ENCODE assay signal across 23 mouse cellular contexts in the genomic region with DNA sequence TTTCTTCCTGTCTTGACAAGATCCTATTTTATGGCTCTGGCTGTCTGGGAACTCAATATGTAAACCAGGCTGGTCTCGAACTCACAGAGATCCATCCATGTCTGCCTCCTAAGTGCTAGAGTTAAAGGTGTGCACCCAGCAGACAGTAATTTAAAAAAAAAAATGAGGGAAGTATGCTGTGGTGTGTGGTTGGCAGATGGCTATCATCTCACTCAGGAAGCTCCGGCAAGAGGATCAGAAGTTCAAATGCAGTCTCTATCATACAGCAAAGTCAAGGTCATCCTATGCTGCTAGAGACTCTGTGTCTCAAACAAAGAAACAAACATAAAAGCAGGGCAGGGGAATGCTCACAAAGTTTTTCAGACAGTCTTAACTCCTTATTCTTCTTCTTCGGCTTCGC. TPM values are rescaled to one million over a fixed set of nuclear protein-coding genes. Genes with fewer than 3 reads are reported as not detected.
DNase-seq lines count a peak whose midpoint lies in the region; ATAC-seq lines count a peak whose summit lies in the region.
"Had no signal": no experiment of that assay in that cellular context is flagged by ENCODE, and none has a peak within 500 bp of the region (broad histone marks: within the 10 kb centered on the region; RNA-seq: fewer than 3 reads in every experiment).

No protein-coding gene starts in this region.

- H3K27ac ChIP-seq in liver, embryonic 13.5 days, result peak overlapping the region; percentile 69
- H3K27ac ChIP-seq in heart, embryonic 11.5 days (ENCODE audit: low read depth, low read length), result no peak overlapping the region
- H3K27ac ChIP-seq in kidney, embryonic 16.5 days (ENCODE audit: low read length), result no peak overlapping the region
- H3K27ac ChIP-seq: embryonic facial prominence, embryonic 10.5 days; forebrain, embryonic 13.5 days; heart, embryonic 10.5 days; heart, embryonic 15.5 days; hindbrain, embryonic 10.5 days; hindbrain, embryonic 14.5 days had no signal

- ATAC-seq in liver, embryonic 13.5 days (ENCODE audit: low read depth), result no peak
- ATAC-seq in common myeloid progenitor, adult 5-6 weeks (replicated peaks; ENCODE audit: low read depth, poor library complexity, severe bottlenecking), result peak; percentile 15; the same call in 1 of the 2 replicates
- ATAC-seq in heart, embryonic 11.5 days (replicated peaks; ENCODE audit: insufficient number of reproducible peaks, low FRiP score, low TSS enrichment), result no peak
- no peak for ATAC-seq in kidney, embryonic 16.5 days (ENCODE audit: low FRiP score, low TSS enrichment)
- ATAC-seq: activated CD4-positive, CD25-positive, alpha-beta regulatory T cell, adult 4 months; CD4-positive, CD25-positive, alpha-beta regulatory T cell, adult 4 months; forebrain, embryonic 13.5 days had no signal

- H3K9me3 ChIP-seq in liver, embryonic 13.5 days (replicated peaks), result no peaks in the 10 kb centered on the region
- no peaks in the 10 kb centered on the region for H3K9me3 ChIP-seq in heart, embryonic 11.5 days (replicated peaks; ENCODE audit: control insufficient read depth, low read length)
- H3K9me3 ChIP-seq in kidney, embryonic 16.5 days (ENCODE audit: low read length), result no peaks in the 10 kb centered on the region
- H3K9me3 ChIP-seq: embryonic facial prominence, embryonic 10.5 days; forebrain, embryonic 13.5 days; heart, embryonic 10.5 days; heart, embryonic 15.5 days; hindbrain, embryonic 10.5 days had no signal

- 44% methylated on average over 4 of the region's 4 CpGs for WGBS in liver, embryonic 13.5 days (ENCODE audit: insufficient replicate concordance)
- 80% methylated on average over 4 of the region's 4 CpGs for WGBS in heart, embryonic 11.5 days (ENCODE audit: insufficient replicate concordance)
- WGBS in kidney, embryonic 16.5 days, result 76% methylated on average over 4 of the region's 4 CpGs

- peak overlapping the region; percentile 43; the same call in 1 of the 2 replicates for H3K9ac ChIP-seq in liver, embryonic 13.5 days
- H3K9ac ChIP-seq in heart, embryonic 11.5 days (ENCODE audit: low read depth, low read length), result no peak overlapping the region
- H3K9ac ChIP-seq in kidney, embryonic 16.5 days (replicated peaks; ENCODE audit: low read length), result no peak overlapping the region
- H3K9ac ChIP-seq: forebrain, embryonic 13.5 days; heart, embryonic 15.5 days; hindbrain, embryonic 14.5 days had no signal

- H3K27me3 ChIP-seq in liver, embryonic 13.5 days, result no peaks in the 10 kb centered on the region
- H3K27me3 ChIP-seq in heart, embryonic 11.5 days (ENCODE audit: control insufficient read depth, insufficient read depth, low read length), result no peaks in the 10 kb centered on the region
- no peaks in the 10 kb centered on the region for H3K27me3 ChIP-seq in kidney, embryonic 16.5 days (ENCODE audit: insufficient read depth, low read length)
- H3K27me3 ChIP-seq: forebrain, embryonic 13.5 days; heart, embryonic 15.5 days had no signal

- DNase-seq in liver, embryonic 13.5 days, result no peak
- DNase-seq in liver, result no peak
- DNase-seq in CD4-positive helper T cell, adult 2 months (ENCODE audit: low read depth, low spot score), result peak; percentile 60
- DNase-seq: adrenal gland, postnatal 14 days; cerebellum, adult 11-12 months; cerebellum, adult 9-10 months; cerebellum, postnatal 36 days; gastrocnemius, postnatal 10 days; heart, adult 18-20 months had no signal

- H3K4me3 ChIP-seq in liver, embryonic 13.5 days (replicated peaks), result no peak overlapping the region
- no peak overlapping the region for H3K4me3 ChIP-seq in heart, embryonic 11.5 days (ENCODE audit: low read depth, low read length)
- H3K4me3 ChIP-seq in kidney, embryonic 16.5 days (ENCODE audit: low read length), result no peak overlapping the region
- H3K4me3 ChIP-seq: embryonic facial prominence, embryonic 10.5 days; forebrain, embryonic 13.5 days; heart, embryonic 10.5 days; heart, embryonic 15.5 days; hindbrain, embryonic 10.5 days had no signal

- H3K4me1 ChIP-seq in liver, embryonic 13.5 days (replicated peaks), result peaks cover 64% of the 10 kb centered on the region
- peaks cover under 1% of the 10 kb centered on the region for H3K4me1 ChIP-seq in heart, embryonic 11.5 days (ENCODE audit: control insufficient read depth, insufficient read depth, low read length)
- peaks cover 6% of the 10 kb centered on the region for H3K4me1 ChIP-seq in kidney, embryonic 16.5 days (ENCODE audit: insufficient read depth, low read length)

- no peaks in the 10 kb centered on the region for H3K36me3 ChIP-seq in liver, embryonic 13.5 days
- H3K36me3 ChIP-seq in heart, embryonic 11.5 days (ENCODE audit: control insufficient read depth, insufficient read depth, low read length), result no peaks in the 10 kb centered on the region
- no peaks in the 10 kb centered on the region for H3K36me3 ChIP-seq in kidney, embryonic 16.5 days (ENCODE audit: insufficient read depth, low read length)
- H3K36me3 ChIP-seq: embryonic facial prominence, embryonic 10.5 days; G1E; heart, embryonic 10.5 days; heart, embryonic 15.5 days; hindbrain, embryonic 10.5 days had no signal

- no peak overlapping the region for H3K4me2 ChIP-seq in liver, embryonic 13.5 days
- H3K4me2 ChIP-seq in heart, embryonic 11.5 days, result no peak overlapping the region
- no peak overlapping the region for H3K4me2 ChIP-seq in kidney, embryonic 16.5 days (replicated peaks; ENCODE audit: low read depth, low read length)
- H3K4me2 ChIP-seq: forebrain, embryonic 13.5 days; heart, embryonic 15.5 days; hindbrain, embryonic 14.5 days had no signal

RNA-seq across cellular contexts. Expression of a gene that starts 3.6 kb away (rescaled TPM):
- 213 and 240 TPM in 2 replicates for polyA plus RNA-seq in liver, embryonic 13.5 days (2015; fragmentation: Nextera tagmentation; extraction: Ambion mirVana)
- 53.8 and 55.5 TPM in 2 replicates for total RNA-seq in common myeloid progenitor, adult 5-6 weeks (2017)
- 217 and 221 TPM in 2 replicates for polyA plus RNA-seq in heart, embryonic 11.5 days (2014; fragmentation: Nextera tagmentation; extraction: Ambion mirVana)
- 324 and 333 TPM in 2 replicates for polyA plus RNA-seq in kidney, embryonic 16.5 days (2015; fragmentation: Nextera tagmentation; extraction: Ambion mirVana)

RNA-seq across cellular contexts. Expression of a gene that starts 10.7 kb away (rescaled TPM):
- polyA plus RNA-seq in liver, embryonic 13.5 days (2015; fragmentation: Nextera tagmentation; extraction: Ambion mirVana), result 171 and 185 TPM in 2 replicates
- 121 and 135 TPM in 2 replicates for total RNA-seq in common myeloid progenitor, adult 5-6 weeks (2017)
- 21.9 and 24.2 TPM in 2 replicates for polyA plus RNA-seq in heart, embryonic 11.5 days (2014; fragmentation: Nextera tagmentation; extraction: Ambion mirVana)
- polyA plus RNA-seq in kidney, embryonic 16.5 days (2015; fragmentation: Nextera tagmentation; extraction: Ambion mirVana), result 3.8 and 4.2 TPM in 2 replicates

RNA-seq across cellular contexts. Expression of a gene that starts 28.7 kb away (rescaled TPM):
- 436 and 495 TPM in 2 replicates for polyA plus RNA-seq in liver, embryonic 13.5 days (2015; fragmentation: Nextera tagmentation; extraction: Ambion mirVana)
- total RNA-seq in common myeloid progenitor, adult 5-6 weeks (2017), result 1,831 and 1,833 TPM in 2 replicates
- 572 and 590 TPM in 2 replicates for polyA plus RNA-seq in heart, embryonic 11.5 days (2014; fragmentation: Nextera tagmentation; extraction: Ambion mirVana)
- polyA plus RNA-seq in kidney, embryonic 16.5 days (2015; fragmentation: Nextera tagmentation; extraction: Ambion mirVana), result 831 and 924 TPM in 2 replicates

RNA-seq across cellular contexts. Expression of a gene that starts 29.3 kb away (rescaled TPM):
- polyA plus RNA-seq in liver, embryonic 13.5 days (2015; fragmentation: Nextera tagmentation; extraction: Ambion mirVana), result 61.1 and 76.6 TPM in 2 replicates
- total RNA-seq in common myeloid progenitor, adult 5-6 weeks (2017), result 248 and 261 TPM in 2 replicates
- 139 and 146 TPM in 2 replicates for polyA plus RNA-seq in heart, embryonic 11.5 days (2014; fragmentation: Nextera tagmentation; extraction: Ambion mirVana)
- polyA plus RNA-seq in kidney, embryonic 16.5 days (2015; fragmentation: Nextera tagmentation; extraction: Ambion mirVana), result 109 and 120 TPM in 2 replicates

RNA-seq across cellular contexts. Expression of a gene that starts 41.5 kb away (rescaled TPM):
- 0.28 and 0.29 TPM in 2 replicates for polyA plus RNA-seq in liver, embryonic 13.5 days (2015; fragmentation: Nextera tagmentation; extraction: Ambion mirVana)
- not detected in 2 replicates for total RNA-seq in common myeloid progenitor, adult 5-6 weeks (2017)
- polyA plus RNA-seq in heart, embryonic 11.5 days (2014; fragmentation: Nextera tagmentation; extraction: Ambion mirVana), result 0.41 and 0.53 TPM in 2 replicates
- 0.30 and 0.67 TPM in 2 replicates for polyA plus RNA-seq in kidney, embryonic 16.5 days (2015; fragmentation: Nextera tagmentation; extraction: Ambion mirVana)
- total RNA-seq: adrenal gland, adult 18-20 months; adrenal gland, postnatal 14 days; G1E; heart, adult 18-20 months; heart, postnatal 25 days had no signal
- polyA plus RNA-seq: activated CD4-positive, CD25-positive, alpha-beta regulatory T cell, adult 4 months; CD4-positive, CD25-positive, alpha-beta regulatory T cell, adult 4 months; G1E had no signal
